Mouse (Mus musculus): ENCODE results near the gene Kif20b. TPM values are rescaled to one million over a fixed set of nuclear protein-coding genes. Genes with fewer than 3 reads are reported as not detected.

The Kif20b gene
- polyA plus RNA-seq, 1 experiment: not detected

- TF ChIP-seq POLR2A (IDR thresholded peaks at IDR 0.05; ENCODE audit: insufficient read depth, low read depth, low read length): no peak
- no peak for TF ChIP-seq CTCF (IDR thresholded peaks at IDR 0.05; ENCODE audit: insufficient read depth, low read depth, low read length)
- WGBS: 92% methylated on average over 11 of the region's 11 CpGs
- no peak overlapping the region for H3K27ac ChIP-seq (ENCODE audit: insufficient read depth, low read depth, low read length)
- H3K4me3 ChIP-seq (ENCODE audit: insufficient read depth, low read depth, low read length): no peak overlapping the region
- H3K4me1 ChIP-seq (ENCODE audit: control insufficient read depth, insufficient read depth, low read length): no peaks in the 10 kb centered on the region
These were observed 31.8 kb downstream of the Kif20b start for GRCm38 (mm10) chr19:34953842-34954541.

- TF ChIP-seq POLR2A (IDR thresholded peaks at IDR 0.05; ENCODE audit: insufficient read depth, low read depth, low read length): no peak
- no peak for TF ChIP-seq CTCF (IDR thresholded peaks at IDR 0.05; ENCODE audit: insufficient read depth, low read depth, low read length)
- WGBS: 28% methylated on average over 11 of the region's 11 CpGs
- Histone ChIP-seq H3K27ac (ENCODE audit: insufficient read depth, low read depth, low read length) (0 out of 2 replicates have a peak overlapping the region, but pooled peaks have one; percentile 62), H3K4me3 (ENCODE audit: insufficient read depth, low read depth, low read length) (no peak overlapping the region), H3K4me1 (ENCODE audit: control insufficient read depth, insufficient read depth, low read length) (no peaks in the 10 kb centered on the region)
These were observed 37.2 kb downstream of the Kif20b start for GRCm38 (mm10) chr19:34959369-34959768.

GRCm38 (mm10) chr19:34984742-34985141 is 62.6 kb downstream of the Kif20b start:
- Histone ChIP-seq H3K4me1 (ENCODE audit: control insufficient read depth, insufficient read depth, low read length) (no peaks in the 10 kb centered on the region), H3K4me3 (ENCODE audit: insufficient read depth, low read depth, low read length) (no peak overlapping the region), H3K27ac (ENCODE audit: insufficient read depth, low read depth, low read length) (no peak overlapping the region)
- 51% methylated on average over 2 of the region's 2 CpGs for WGBS
- TF ChIP-seq CTCF (IDR thresholded peaks at IDR 0.05; ENCODE audit: insufficient read depth, low read depth, low read length) (no peak), POLR2A (IDR thresholded peaks at IDR 0.05; ENCODE audit: insufficient read depth, low read depth, low read length) (no peak)

- Histone ChIP-seq H3K27ac (ENCODE audit: insufficient read depth, low read depth, low read length) (no peak overlapping the region), H3K4me3 (ENCODE audit: insufficient read depth, low read depth, low read length) (no peak overlapping the region), H3K4me1 (ENCODE audit: control insufficient read depth, insufficient read depth, low read length) (no peaks in the 10 kb centered on the region)
- 83% methylated on average over 4 of the region's 4 CpGs for WGBS
- no peak for TF ChIP-seq CTCF (IDR thresholded peaks at IDR 0.05; ENCODE audit: insufficient read depth, low read depth, low read length)
- no peak for TF ChIP-seq POLR2A (IDR thresholded peaks at IDR 0.05; ENCODE audit: insufficient read depth, low read depth, low read length)
These were observed 68.3 kb downstream of the Kif20b start for GRCm38 (mm10) chr19:34990443-34990842.

- no peak overlapping the region for H3K27ac ChIP-seq (ENCODE audit: insufficient read depth, low read depth, low read length)
- 4% methylated on average over 1 of the region's 1 CpGs for WGBS
- TF ChIP-seq POLR2A (IDR thresholded peaks at IDR 0.05; ENCODE audit: insufficient read depth, low read depth, low read length) (no peak), CTCF (IDR thresholded peaks at IDR 0.05; ENCODE audit: insufficient read depth, low read depth, low read length) (no peak)
- no peaks in the 10 kb centered on the region for H3K4me1 ChIP-seq (ENCODE audit: control insufficient read depth, insufficient read depth, low read length)
- H3K4me3 ChIP-seq (ENCODE audit: insufficient read depth, low read depth, low read length): no peak overlapping the region
These were observed 70.9 kb downstream of the Kif20b start for GRCm38 (mm10) chr19:34992969-34993527.

GRCm38 (mm10) chr19:35015058-35015457 is 92.9 kb downstream of the Kif20b start:
- TF ChIP-seq POLR2A (IDR thresholded peaks at IDR 0.05; ENCODE audit: insufficient read depth, low read depth, low read length) (no peak), CTCF (IDR thresholded peaks at IDR 0.05; ENCODE audit: insufficient read depth, low read depth, low read length) (no peak)
- no peak overlapping the region for H3K4me3 ChIP-seq (ENCODE audit: insufficient read depth, low read depth, low read length)
- WGBS: 66% methylated on average over 3 of the region's 3 CpGs
- no peak overlapping the region for H3K27ac ChIP-seq (ENCODE audit: insufficient read depth, low read depth, low read length)
- no peaks in the 10 kb centered on the region for H3K4me1 ChIP-seq (ENCODE audit: control insufficient read depth, insufficient read depth, low read length)

- 49% methylated on average over 4 of the region's 4 CpGs for WGBS
- Histone ChIP-seq H3K27ac (ENCODE audit: insufficient read depth, low read depth, low read length) (no peak overlapping the region), H3K4me3 (ENCODE audit: insufficient read depth, low read depth, low read length) (no peak overlapping the region), H3K4me1 (ENCODE audit: control insufficient read depth, insufficient read depth, low read length) (no peaks in the 10 kb centered on the region)
- TF ChIP-seq CTCF (IDR thresholded peaks at IDR 0.05; ENCODE audit: insufficient read depth, low read depth, low read length) (no peak), POLR2A (IDR thresholded peaks at IDR 0.05; ENCODE audit: insufficient read depth, low read depth, low read length) (no peak)
These were observed 95.5 kb downstream of the Kif20b start for GRCm38 (mm10) chr19:35017474-35018208.

- H3K27ac ChIP-seq (ENCODE audit: insufficient read depth, low read depth, low read length): no peak overlapping the region
- WGBS: 37% methylated on average over 4 of the region's 4 CpGs
- no peaks in the 10 kb centered on the region for H3K4me1 ChIP-seq (ENCODE audit: control insufficient read depth, insufficient read depth, low read length)
- no peak overlapping the region for H3K4me3 ChIP-seq (ENCODE audit: insufficient read depth, low read depth, low read length)
- TF ChIP-seq CTCF (IDR thresholded peaks at IDR 0.05; ENCODE audit: insufficient read depth, low read depth, low read length) (no peak), POLR2A (IDR thresholded peaks at IDR 0.05; ENCODE audit: insufficient read depth, low read depth, low read length) (no peak)
These were observed 96.0 kb downstream of the Kif20b start for GRCm38 (mm10) chr19:35018209-35018581.

Other genes starting within 250 kb of the Kif20b start
- not detected in 2 replicates for gene Slc16a12, start 175.1 kb upstream of the Kif20b start, polyA plus RNA-seq (2012; ENCODE audit: insufficient read depth, insufficient read length, low replicate concordance, missing spikeins)
- gene Pank1, start 42.9 kb upstream of the Kif20b start, polyA plus RNA-seq (2012; ENCODE audit: insufficient read depth, insufficient read length, low replicate concordance, missing spikeins): not detected in 2 replicates

All from olfactory bulb, adult 2 months (tissue).